Mouse (Mus musculus) cerebellum, adult 11 months (tissue): Measurements from ENCODE around the gene Lrig2.

Experiments
- DNase-seq: peaks from one replicate; pipeline ENCODE4 v3.0.0; 2022

The Lrig2 gene

GRCm38 (mm10) chr3:104510771-104511429 is 818 bp downstream of the Lrig2 start:
- no peak for DNase-seq

- no peak for DNase-seq
Measured at GRCm38 (mm10) chr3:104501648-104502047, 10.1 kb downstream of the Lrig2 start.

GRCm38 (mm10) chr3:104500881-104501280 is 10.8 kb downstream of the Lrig2 start:
- no peak for DNase-seq

- no peak for DNase-seq
Measured at GRCm38 (mm10) chr3:104496176-104496575, 15.5 kb downstream of the Lrig2 start.

- no peak for DNase-seq
Measured at GRCm38 (mm10) chr3:104480946-104481719, 30.6 kb downstream of the Lrig2 start.

GRCm38 (mm10) chr3:104478056-104478455 is 33.7 kb downstream of the Lrig2 start:
- DNase-seq, result no peak

- DNase-seq, result no peak
Measured at GRCm38 (mm10) chr3:104469421-104469820, 42.3 kb downstream of the Lrig2 start.

- no peak for DNase-seq
Measured at GRCm38 (mm10) chr3:104461226-104461625, 50.5 kb downstream of the Lrig2 start.

- no peak for DNase-seq
Measured at GRCm38 (mm10) chr3:104458588-104458987, 53.1 kb downstream of the Lrig2 start.

GRCm38 (mm10) chr3:104455506-104456275 is 56.0 kb downstream of the Lrig2 start:
- no peak for DNase-seq

GRCm38 (mm10) chr3:104447240-104447639 is 64.5 kb downstream of the Lrig2 start:
- DNase-seq, result no peak

- no peak for DNase-seq
Measured at GRCm38 (mm10) chr3:104446689-104447088, 65.0 kb downstream of the Lrig2 start.

GRCm38 (mm10) chr3:104445576-104445975 is 66.1 kb downstream of the Lrig2 start:
- DNase-seq, result peak; percentile 21

GRCm38 (mm10) chr3:104444946-104445460 is 66.7 kb downstream of the Lrig2 start:
- DNase-seq, result no peak

- no peak for DNase-seq
Measured at GRCm38 (mm10) chr3:104444082-104444481, 67.6 kb downstream of the Lrig2 start.

GRCm38 (mm10) chr3:104442357-104442756 is 69.4 kb downstream of the Lrig2 start:
- DNase-seq, result no peak

- DNase-seq, result peak; percentile 93
Measured at GRCm38 (mm10) chr3:104441870-104442283, 69.8 kb downstream of the Lrig2 start.

- DNase-seq, result no peak
Measured at GRCm38 (mm10) chr3:104441435-104441834, 70.3 kb downstream of the Lrig2 start.

GRCm38 (mm10) chr3:104438777-104439176 is 72.9 kb downstream of the Lrig2 start:
- no peak for DNase-seq

- DNase-seq, result no peak
Measured at GRCm38 (mm10) chr3:104437576-104437975, 74.1 kb downstream of the Lrig2 start.

GRCm38 (mm10) chr3:104435947-104436346 is 75.8 kb downstream of the Lrig2 start:
- DNase-seq, result no peak

- no peak for DNase-seq
Measured at GRCm38 (mm10) chr3:104434246-104434696, 77.4 kb downstream of the Lrig2 start.

- DNase-seq, result no peak
Measured at GRCm38 (mm10) chr3:104432651-104433050, 79.1 kb downstream of the Lrig2 start.
